Mouse (Mus musculus) megakaryocyte, adult 5-6 weeks (primary cell): ENCODE data around the gene Tnk1. TPM values are rescaled to one million over a fixed set of nuclear protein-coding genes. Genes with fewer than 3 reads are reported as not detected.

Experiments
- ATAC-seq: 2 replicates; pipeline ENCODE4 v1.8.0; 2016; ENCODE audit warnings: mild to moderate bottlenecking, inconsistent platforms; ENCODE audit not compliant: poor library complexity, severe bottlenecking
- total RNA-seq, 2 experiments: library from RNA; stranded (forward) in 1 of 2; stranded (reverse) in 1 of 2; fragments of 153-499, 151-499 nt in 1 of 2; fragments of 221-1000, 200-1000 nt in 1 of 2; gene quantifications; 2 replicates each; pipeline versions ENCODE4 v1.2.3 to v1.2.4; 2015 to 2017

Gene Tnk1
- total RNA-seq, 2 experiments from 2014 or later: 0.04 TPM; not detected in 1

DNA sequence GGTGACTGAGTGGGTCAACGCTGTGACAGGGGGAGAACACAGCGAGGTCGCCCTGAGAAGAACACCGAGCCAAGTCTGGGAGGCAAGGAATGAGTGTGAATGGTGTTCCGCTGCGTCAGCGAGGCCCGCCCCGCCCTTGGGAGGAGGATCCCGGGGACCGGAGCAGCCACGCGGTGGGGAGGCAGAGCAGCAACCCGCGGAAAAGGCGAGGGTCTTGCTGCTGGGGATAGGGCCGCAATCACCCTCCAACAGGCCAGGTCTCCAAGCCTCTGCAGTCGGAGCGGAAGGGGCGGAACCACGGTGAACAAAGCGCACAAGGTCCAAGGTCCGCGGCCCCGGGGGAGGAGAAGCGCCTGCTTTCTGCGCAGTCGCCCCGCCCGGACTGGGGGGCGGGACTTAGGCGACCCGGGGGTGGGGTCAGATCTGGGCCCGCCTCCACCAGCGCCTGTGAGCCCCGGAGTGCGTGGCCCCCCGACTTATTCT is 12.3 kb downstream of the Tnk1 start, which contains the start of gene Plscr3:
TSS of gene Plscr3 (plus strand) at position 179 of the 483 bp plus-strand sequence.
- ATAC-seq: peak; percentile 91

DNA sequence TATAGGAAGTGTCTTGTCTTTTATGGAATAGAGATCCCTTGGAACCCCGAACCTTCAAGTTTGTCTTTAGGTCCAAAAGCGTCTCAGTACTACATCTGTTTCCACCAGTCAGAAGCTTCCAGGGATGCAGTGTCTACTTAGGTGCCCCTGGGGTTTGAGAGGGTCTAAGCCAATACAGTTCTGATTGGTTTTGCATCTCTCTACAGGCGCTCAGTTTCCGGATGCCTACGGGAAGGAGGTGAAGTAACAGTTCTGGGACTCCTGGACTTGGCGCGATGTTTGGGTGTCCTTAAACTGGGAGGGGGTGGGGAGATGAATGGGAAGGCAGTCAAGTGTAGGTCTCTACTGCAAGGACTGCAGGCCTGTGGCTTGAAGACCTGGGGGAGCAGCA is 19.8 kb downstream of the Tnk1 start:
- ATAC-seq: peak; percentile 6; the same call in 1 of the 2 replicates

DNA sequence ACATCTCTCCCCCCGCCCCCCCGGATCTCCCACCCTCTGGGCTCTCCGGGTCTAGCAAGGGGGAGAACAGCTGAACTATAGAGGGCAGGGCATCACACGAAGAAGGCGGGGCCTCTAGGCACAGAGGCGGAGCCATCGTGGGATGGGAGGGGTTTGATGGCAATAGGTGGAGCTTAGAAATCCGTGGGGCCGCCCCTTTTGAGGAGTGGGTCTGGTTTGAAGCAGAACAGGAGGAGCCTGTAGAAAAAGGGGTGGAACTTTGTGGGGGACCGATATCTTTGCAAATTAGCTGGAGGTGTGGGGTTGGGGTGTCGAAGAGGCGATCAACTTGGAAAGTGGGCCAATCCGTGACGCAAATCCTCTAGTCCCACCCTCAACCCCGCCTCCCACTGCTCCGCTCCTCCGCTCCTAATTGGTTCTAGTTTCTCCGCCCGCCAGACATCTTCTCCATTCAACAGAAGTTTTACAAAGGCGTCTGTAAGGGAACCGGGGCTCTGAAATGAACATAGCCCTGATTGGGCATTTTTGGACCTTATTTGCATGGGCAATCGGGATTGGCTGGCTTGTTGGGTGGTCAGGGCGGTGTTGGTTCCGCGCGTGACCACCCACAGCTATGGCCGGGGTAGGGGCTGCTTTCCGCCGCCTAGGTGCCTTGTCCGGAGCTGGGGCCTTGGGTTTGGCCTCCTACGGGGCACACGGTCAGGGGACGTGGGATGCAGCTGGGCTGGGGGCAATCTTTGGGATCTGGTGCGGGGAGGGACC is 20.4 kb downstream of the Tnk1 start, which contains the start of gene Tmem256:
TSS of gene Tmem256 (plus strand) at position 563 of the 762 bp plus-strand sequence.
- ATAC-seq: peak; percentile 87

GRCm38 (mm10) chr11:69837604-69837951 is 21.0 kb downstream of the Tnk1 start, which contains the start of gene Nlgn2:
TSS of gene Nlgn2 (minus strand) at chr11:69837784.
- ATAC-seq: peak; percentile 10; the same call in 1 of the 2 replicates

- no peak for ATAC-seq
Observed at GRCm38 (mm10) chr11:69836703-69837576, 21.6 kb downstream of the Tnk1 start.

DNA sequence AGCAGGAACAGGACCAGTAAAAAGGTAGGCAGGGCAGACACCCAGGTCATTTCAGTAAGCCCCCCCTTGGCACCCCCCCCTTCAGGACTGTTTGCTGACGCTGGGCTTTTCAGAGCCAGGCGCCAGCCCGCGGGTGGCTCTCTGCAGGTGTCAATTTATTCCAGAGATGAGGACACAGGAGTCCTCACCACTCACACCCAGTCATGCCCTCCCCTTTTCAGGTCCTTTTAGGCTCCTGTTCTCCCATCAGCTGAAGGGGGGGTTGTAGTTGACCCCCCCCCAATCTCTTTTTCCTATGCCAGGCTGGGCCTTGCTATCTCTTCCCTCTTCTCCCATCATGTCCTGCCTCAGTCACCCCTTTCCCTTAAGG is 22.6 kb downstream of the Tnk1 start:
- no peak for ATAC-seq

DNA sequence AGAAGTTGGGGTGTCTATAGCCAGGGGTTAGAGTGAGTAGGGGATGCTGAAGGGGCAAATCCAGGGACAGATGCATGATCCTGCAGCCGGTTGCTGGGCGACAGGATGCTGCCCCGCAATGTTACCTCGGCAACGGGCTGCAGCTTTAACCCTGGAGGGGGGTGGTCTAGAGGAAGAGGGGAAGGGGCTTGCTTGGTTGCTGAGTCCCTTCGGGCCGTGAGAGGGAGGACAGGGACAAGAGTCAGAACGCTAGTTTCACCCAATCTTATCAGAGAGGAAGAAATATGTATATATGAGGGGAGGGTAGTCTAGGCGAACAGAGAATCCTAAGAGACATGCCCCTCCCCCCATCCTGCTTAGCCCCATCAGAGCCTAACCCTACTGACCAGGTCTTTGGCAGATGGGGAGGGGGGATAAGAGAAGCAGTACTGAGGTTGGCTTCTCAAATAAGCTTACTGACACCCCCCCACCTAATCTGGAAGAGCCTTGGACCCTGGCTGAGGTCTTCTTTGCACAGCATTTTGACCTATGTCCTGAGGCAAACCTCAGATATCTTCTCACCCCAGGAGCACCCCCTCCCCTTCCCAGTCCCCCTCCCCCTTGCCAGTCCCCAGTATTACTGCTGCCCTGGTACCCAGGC is 23.1 kb downstream of the Tnk1 start:
- no peak for ATAC-seq

- peak; percentile 39 for ATAC-seq
Observed at GRCm38 (mm10) chr11:69834001-69834549, 24.5 kb downstream of the Tnk1 start.

- ATAC-seq: no peak
Observed at GRCm38 (mm10) chr11:69833554-69833953, 25.0 kb downstream of the Tnk1 start.

- no peak for ATAC-seq
Observed at GRCm38 (mm10) chr11:69828832-69829231, 29.7 kb downstream of the Tnk1 start.

DNA sequence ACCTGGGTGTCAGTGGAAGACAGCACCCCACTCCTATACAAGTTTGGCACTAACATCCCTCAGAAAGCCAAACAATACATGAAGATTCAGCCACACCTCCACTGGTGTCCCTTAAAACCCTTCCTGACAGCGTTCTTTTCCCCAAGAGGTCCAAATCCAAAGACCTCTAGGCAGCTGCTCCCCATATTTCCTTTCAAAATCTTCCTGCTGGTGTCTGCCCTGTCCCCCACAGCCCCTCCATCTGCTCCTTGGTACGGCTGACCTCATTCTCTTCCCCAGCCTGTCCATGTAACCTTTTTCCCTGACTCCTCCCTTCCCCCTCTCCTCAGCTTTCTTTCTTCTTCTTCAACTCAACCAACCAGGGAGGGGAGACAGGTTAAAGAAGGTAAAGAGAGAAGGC is 35.1 kb downstream of the Tnk1 start:
- ATAC-seq: no peak

DNA sequence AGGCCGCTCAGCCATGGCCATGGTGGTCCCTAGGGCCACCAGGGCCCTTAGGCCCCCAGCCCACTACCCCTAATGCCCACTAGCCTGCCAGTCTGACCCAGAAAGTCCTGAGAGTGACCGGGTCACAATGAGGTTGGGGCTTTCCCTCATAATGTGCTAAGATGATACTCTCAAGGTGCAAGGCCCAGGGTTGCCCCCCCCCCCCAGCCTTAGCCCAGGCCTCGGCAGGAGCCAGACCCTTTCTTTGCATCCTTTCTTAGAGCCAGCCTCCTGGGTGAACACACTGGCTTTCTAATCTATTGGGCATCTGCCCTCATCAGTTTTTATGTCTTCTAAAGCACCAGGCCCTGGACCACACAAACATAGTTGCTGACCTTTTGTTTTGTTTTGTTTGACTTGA is 36.5 kb downstream of the Tnk1 start, which contains the start of gene Spem1:
TSS of gene Spem1 (minus strand) at position 101 of the 400 bp plus-strand sequence.
- no peak for ATAC-seq

DNA sequence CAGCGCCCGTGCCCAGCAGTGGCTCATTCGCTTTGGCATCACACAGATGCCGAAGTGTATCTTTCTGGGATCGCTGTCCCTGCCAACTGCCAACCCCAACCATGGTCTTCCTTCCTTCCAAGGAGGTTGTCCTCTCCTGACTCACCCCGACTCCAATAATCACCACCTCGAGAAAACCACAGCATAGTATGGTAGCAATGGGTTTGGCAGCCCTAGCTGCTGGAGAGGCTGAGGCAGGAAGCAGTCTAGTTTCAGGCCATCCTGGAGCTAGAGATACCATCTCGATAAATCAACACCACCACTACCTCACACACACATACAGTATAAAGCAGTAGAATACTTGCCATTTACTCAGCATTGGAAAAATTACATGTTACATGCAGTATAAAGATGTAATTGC is 39.7 kb downstream of the Tnk1 start:
- ATAC-seq: no peak

- ATAC-seq: no peak
Observed at GRCm38 (mm10) chr11:69818365-69818764, 40.2 kb downstream of the Tnk1 start, which contains the start of gene Spem2. TSS of gene Spem2 (minus strand) at chr11:69818465.

- no peak for ATAC-seq
Observed at GRCm38 (mm10) chr11:69816520-69816919, 42.0 kb downstream of the Tnk1 start.

DNA sequence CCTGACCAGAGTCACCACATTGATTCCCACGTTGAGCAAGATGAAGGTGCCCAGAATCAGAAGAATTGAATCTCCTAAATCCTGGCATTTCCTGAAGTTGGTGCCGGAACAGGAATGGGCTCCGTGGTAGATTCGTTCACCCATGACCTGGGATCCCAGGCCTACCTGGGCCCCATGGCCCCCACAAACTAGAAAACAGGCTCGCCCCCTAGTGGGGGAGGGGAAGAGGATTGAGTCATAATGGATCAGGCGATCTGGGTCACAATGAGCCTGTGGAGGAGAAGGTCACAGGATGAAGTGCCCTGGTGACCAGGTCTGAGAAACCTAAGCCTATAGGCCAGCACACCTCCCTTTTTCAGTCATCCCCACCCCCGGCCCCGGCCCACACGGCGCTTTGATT is 43.4 kb downstream of the Tnk1 start, which contains the start of gene Gm39566:
TSS of gene Gm39566 (minus strand) at position 144 of the 400 bp plus-strand sequence.
- ATAC-seq: no peak

GRCm38 (mm10) chr11:69810280-69810679 is 48.2 kb downstream of the Tnk1 start:
- ATAC-seq: no peak

DNA sequence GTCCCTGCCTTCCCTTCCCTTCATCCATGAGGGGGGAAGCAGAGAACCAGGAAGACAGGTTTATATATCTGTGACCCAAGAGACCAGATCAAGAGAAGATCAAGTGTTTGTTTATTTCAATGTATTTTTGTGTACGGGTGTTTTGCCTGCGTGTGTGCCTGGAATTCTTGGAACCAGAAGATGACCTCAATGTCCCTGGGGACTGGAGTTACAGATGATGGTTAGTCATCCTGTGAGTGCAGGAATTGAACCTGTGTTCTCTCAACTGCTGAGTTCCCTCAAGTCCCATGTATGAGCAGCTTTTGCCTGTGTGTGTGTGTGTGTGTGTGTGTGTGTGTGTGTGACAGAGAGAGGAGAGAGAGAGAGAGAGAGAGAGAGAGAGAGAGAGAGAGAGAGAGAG is 50.9 kb downstream of the Tnk1 start:
- no peak for ATAC-seq

DNA sequence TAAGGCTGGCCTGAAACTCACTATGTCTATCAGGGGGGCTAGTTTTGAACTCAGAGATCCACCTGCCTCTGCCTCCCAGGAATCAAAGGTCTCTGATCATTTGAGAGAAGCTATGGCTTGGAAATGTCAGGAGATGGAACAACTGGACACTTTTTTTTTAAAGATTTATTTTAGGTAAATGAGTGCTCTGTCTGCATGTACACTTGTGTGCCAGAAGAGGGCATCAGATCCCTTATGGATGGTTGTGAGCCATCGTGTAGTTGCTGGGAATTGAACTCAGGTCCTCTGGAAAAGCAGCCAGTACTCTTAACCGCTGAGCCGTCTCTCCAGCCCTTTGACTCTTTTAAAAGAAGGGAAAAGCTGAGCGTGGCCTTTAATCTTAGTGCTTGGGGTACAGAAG is 52.2 kb downstream of the Tnk1 start:
- no peak for ATAC-seq
